Mouse (Mus musculus) frontal cortex, adult 2 months (tissue): Measurements from ENCODE around the gene Gabbr2. TPM values are rescaled to one million over a fixed set of nuclear protein-coding genes. Genes with fewer than 3 reads are reported as not detected.

Source experiments
- DNase-seq, 2 experiments: peaks; one replicate each; pipeline ENCODE4 v3.0.0; 2022; ENCODE audit warnings: low spot score in 1 of 2; ENCODE audit errors: extremely low spot score in 1 of 2
- polyA plus RNA-seq: library from polyadenylated mRNA; depleted of rRNA; stranded (reverse); fragments of >200 nt; gene quantifications from 2 replicates; pipeline ENCODE4 v1.2.3, GENCODE M21; 2012

Gabbr2 gene
- polyA plus RNA-seq, 1 experiment = 95.3 TPM

DNA sequence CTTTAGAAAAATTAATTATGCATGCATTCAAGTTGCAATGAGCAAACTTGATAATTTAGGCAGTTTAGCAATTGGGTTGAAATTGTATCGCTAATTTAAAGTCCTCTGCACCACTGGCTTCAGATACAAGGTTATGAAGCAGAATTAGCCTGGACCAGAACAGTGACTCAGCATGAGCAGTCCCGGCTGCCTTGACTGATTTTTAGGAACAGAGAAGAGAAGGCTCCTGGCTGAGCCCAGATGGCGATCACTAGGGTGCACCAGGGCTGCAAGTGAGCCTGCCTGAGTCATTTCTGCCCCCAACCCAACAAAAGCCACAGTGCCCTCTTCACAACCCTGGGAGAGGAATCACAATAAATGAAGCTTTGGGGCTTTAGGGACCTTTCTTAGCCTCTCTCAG, 63.6 kb downstream of the Gabbr2 start:
- DNase-seq = peak in 1 of 2 experiments; percentile 68

GRCm38 (mm10) chr4:46919144-46919543, 72.5 kb downstream of the Gabbr2 start:
- peak in 1 of 2 experiments; percentile 68 for DNase-seq

GRCm38 (mm10) chr4:46916786-46917185, 74.9 kb downstream of the Gabbr2 start:
- DNase-seq = no peak

DNA sequence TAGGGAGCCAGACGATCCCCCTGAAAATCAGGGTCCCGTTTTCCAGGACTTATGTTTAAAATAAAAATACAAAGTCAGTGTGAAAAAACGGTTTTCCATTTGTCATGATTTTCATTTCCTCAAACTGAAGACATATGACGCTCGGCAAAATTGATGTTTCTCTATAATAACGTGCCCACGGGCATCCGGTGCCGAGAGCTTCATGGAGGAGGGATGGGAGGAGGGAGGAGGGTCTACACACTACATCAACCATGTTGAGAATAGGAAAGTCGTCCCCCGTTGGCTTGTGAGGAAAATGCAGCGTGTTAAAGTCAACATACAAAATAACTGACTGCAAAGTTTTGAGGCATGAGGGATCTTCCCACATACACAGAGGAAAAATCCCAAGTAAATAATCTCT, 75.7 kb downstream of the Gabbr2 start:
- DNase-seq = no peak

DNA sequence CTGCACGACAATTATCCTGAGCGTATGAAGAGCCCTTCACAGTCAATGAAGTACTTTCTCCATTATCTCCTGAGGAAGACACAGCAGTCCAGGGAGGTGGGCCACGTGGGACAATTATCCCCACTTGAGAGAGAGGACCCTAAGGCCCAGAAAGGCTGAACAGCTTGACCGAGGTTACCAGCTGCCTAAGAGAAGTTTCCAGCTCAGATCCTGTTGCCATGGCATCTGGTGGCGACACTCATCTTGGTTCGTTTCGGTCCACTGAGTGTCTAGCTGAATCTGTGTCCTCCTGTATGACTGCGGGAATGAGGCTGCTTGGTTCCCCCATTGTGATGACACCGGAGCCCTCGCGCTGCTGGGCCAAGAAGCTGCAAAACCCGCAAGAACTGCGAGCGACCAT, 76.2 kb downstream of the Gabbr2 start:
- no peak for DNase-seq

DNA sequence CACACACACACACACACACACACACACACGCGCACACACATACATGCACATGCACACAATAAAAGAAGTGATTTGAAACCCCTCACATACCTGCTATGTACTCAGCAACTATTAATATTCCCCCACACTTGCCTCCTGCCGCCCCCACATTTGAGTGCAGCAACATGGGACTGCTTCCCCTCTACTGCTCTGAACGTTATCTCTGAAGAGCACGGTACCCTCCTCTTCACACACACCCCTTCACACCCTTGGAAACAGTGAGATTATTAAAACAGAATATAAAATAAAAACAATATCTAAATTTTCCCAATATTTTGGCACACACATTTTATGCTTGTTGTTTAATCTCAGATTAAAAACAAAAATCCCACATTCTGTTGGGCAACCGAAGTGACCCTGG, 77.1 kb downstream of the Gabbr2 start:
- no peak for DNase-seq

- DNase-seq = no peak
Observed at GRCm38 (mm10) chr4:46906036-46906691, 85.5 kb downstream of the Gabbr2 start.

DNA sequence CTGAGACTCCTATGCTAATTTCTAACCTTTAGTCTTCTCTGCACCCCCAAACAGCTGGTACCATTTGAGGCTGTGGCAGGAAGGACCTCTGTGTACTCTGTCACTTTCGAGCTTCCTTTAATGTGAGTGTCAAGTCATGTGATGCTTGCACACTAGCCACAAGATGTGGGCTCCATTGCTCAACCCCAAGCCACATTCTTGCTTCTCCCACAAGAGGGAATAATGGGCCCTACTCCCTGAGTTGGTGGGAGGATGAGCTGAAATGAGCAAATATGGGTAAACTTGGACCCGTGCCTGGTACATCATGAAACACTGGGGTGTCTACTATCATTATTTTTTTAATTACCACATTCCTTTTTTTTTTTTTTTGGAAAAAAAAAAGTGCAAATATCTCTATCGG, 86.5 kb downstream of the Gabbr2 start:
- DNase-seq = no peak

- no peak for DNase-seq
Observed at GRCm38 (mm10) chr4:46904129-46904528, 87.5 kb downstream of the Gabbr2 start.

DNA sequence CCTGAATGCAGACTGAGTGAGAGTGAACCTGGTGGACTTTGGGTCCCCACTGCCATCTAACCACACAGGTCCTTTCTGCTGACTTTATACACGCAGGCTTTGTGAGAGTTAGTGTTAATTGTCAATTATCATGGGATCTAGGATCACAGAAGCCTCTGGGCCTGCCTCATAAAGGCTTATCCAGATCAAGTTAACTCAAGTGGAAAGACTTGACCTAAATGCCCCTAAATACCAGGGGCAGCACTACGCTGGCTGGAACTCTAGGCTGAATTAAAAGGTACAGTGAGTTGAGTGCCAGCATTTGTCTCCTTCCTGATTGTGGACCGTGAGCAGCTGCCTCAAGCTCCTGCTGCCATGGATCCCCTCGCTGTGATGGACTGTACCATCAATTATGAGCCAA, 93.1 kb downstream of the Gabbr2 start:
- no peak for DNase-seq

GRCm38 (mm10) chr4:46897634-46898399, 93.9 kb downstream of the Gabbr2 start:
- DNase-seq = no peak

GRCm38 (mm10) chr4:46894144-46894543, 97.5 kb downstream of the Gabbr2 start:
- DNase-seq = no peak

DNA sequence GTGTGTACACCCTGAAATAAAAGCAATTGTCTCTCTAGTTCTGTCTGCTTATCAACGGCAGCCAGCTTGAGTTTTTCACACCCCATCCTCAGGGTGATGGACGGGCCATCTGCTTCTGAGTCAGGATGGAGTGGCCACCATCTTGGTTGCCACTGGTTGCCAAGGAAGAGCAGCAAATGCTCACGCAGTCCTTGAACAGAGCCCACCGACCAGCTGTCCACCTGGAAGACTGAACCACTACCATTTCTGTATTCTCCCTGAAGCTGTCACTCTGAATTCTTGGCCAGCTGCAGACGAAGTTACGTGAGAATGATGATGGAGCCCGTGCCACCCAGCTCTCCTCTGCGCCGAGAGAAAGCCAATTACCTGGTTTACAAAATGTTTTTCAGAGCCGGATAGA, 102.5 kb downstream of the Gabbr2 start:
- DNase-seq = peak; percentile 40 to 61

DNA sequence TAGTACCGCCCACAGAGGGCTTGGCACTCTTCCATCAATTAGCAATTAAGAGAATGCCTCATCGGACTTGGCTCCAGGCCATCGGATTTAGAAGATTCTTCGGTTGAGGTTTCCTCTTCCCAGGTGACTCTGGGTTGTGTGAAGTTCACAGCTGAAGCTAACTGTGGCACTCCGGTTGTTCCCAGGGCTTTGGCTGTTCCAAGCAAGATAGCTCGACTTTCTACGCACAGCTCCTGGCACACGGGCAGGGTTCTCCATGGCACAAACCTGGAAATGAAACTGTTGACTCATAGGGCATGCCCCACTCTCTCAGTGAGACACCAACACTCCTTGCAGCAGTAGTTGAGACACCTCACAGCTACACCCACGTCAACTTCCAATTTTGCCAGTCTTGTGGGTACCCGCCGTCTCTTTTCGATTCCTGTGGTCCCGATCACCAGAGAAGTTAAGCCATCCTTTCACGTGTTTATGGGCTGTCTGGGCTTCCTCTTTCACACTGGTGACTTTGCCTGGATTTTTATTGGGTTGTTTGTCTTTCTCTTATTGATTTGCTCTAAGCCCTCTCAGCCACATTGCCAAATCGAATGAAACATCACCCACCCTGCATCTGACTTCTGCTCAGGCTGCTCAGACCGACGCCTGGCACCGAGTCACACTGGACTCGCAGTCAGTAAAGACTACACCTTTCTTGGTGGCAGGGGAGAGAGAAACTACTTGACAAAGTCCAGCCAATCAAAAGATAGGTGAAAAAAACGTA, 105.9 kb downstream of the Gabbr2 start:
- DNase-seq = peak; percentile 54 to 75

DNA sequence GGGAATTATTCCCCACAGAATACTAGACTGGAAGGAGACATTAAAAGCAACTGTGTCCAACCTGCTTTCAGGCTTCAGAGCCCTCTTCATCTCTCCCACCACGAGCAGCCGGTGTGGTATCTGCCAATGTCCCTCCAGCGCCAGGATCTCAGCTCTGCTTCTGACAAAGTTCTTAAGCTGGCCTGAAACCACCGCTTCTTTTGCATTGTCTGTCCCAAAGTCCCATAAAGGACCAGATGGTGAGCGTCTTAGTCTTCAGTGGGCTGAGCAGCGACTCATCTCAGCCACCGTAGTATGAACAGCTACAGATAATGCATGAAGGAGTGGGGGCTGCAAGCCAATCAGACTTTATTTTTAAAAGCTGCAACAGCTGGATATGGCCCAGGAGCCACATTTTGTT, 107.5 kb downstream of the Gabbr2 start:
- no peak for DNase-seq

DNA sequence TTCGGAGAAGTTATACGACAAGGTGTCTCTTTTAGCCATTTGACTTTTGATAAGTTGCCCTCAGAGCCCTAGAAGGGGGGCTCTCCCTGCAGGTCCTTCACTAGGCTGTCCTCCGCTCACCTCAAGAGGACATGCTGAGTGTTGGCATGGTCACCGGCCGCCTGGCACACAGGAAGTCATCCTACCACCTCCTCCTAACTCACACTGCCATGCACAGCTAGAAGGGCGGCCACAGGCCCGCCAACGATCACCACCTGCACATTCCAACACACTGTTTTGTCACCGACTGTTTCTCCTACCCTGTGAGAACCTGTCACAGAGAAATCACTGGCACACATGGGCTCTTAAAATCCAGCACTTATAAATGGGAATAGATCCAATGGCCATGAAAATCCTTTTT, 108.1 kb downstream of the Gabbr2 start:
- DNase-seq = no peak

DNA sequence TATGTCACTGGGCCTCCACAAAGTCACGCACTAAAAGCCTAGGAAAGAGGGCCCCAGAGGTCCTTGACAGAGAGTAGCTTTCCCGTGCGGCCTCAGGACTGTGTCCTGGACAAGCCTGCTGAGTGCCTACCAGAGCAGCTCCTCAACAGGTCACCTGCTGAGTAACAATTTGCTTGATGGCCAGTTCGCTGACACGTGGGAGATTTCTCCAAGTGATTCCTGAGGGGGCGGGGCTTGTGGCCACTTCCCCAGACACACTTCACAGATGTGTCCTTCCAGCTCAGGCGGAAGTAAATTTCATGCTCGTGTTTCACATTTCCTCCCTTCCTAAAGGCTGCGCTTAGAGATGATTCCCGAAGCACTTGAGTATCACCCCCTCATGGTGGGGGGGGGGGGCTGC, 108.6 kb downstream of the Gabbr2 start:
- DNase-seq = no peak

- DNase-seq = no peak
Observed at GRCm38 (mm10) chr4:46881271-46881670, 110.4 kb downstream of the Gabbr2 start.

DNA sequence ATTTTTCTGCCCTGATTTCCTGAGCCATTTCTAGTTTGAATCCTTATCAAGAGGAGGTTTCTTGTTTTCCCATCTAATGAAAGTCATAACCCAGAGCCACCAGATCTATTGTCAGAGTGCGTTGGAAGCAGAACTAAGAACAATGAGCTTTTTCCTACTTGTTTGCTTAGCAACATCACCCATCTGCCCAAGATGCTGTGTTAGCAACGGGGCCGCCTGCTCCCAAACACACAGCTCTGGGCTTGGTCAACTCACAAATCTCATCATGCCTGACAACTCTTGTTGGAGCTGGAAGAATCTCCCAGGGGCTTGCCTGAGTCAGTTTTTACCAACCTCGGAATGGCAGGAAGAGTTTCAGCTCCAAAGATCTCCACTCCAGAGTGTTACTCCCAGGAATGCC, 111.7 kb downstream of the Gabbr2 start:
- no peak for DNase-seq

DNA sequence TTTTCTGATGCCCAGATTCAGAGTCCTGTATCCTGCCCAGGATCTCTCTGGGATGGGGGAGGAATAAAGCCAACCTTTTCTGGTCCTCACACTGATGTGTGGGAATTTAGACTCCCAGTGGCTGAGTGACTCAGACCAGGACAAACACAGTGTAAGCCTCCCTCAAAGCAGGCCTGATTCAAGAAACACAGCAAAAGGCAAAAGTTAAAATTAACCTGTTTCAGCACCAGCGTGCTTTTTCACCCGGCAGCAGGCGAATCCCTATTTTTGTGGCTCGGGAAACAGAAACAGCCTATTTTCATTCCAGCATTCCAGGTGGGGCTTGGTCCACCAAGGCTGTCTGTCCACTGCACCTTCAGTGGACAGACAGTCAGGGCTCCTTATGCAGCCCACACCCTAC, 118.9 kb downstream of the Gabbr2 start:
- peak; percentile 63 to 72 for DNase-seq

DNA sequence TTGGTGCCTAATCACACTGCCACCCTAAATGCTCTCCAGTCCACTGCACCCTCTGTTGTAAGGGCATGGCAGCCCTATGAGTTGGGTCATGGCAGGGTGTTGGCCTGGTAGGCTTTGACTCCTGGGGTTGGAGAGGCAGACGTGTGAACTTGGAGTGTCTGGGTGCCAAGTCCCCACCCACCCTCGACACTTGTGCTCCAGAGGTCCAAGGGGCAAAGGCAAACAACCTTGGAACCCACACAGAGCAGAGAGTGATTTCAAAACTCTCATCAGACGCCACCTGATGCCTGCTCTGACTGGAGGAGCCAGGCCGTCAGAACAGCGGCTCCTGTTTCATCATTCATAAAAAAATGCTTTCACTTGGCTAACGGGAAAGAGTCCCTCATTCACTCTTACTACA, 121.5 kb downstream of the Gabbr2 start:
- DNase-seq = no peak

DNA sequence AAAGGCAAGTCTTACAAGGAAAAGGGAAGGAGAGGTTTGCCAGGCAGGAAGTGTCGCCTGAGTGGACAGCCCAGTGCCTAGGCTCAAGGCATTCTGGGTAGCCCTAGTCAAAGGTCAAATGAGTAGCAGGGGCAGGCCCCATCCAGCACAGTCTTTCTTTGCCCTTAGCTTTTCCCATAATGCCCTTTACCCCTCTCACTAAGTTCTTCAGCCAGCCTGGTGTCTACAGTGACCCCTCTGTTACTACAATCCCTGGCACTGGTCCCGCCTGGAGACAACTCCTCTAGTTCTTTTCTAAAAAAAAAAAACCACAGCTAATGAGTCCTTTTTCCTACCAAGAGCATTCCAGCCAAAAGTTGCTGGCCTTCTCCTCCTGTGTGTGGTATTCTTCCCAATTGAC, 122.3 kb downstream of the Gabbr2 start:
- DNase-seq = no peak
